Mouse (Mus musculus) megakaryocyte, embryonic 14.5 days (primary cell): ENCODE data around the gene Itln1.

Experiments used
- FLI1 ChIP-seq: IDR thresholded peaks from 2 replicates; pipeline ENCODE4 v1.6.1; 2012; ENCODE audit warnings: low read length, inconsistent platforms, mixed read lengths
- GATA1 ChIP-seq: IDR thresholded peaks from 3 replicates; pipeline ENCODE4 v1.6.1; 2012; ENCODE audit warnings: mixed read lengths, low read length, inconsistent platforms, borderline replicate concordance

DNA sequence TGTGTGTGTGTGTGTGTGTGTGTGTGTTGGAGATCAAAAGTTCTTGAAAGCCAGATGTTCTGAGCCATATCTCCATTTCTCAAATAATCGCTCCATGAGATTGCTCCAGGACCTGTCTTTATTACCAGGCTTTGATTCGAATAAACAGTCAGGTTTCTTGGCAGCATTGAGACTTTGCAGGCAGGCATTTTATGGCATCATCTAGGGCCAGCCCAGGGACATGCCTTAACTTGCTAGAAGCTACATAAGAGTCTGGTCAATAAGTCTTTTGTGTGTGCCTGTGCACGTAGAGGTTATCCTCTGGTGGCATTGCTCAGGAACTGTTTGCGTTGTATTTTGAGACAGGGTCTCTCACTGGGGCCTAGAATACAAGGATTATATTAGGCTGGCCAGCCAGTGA is 61.6 kb downstream of the Itln1 start:
- TF ChIP-seq FLI1 (no peak), GATA1 (no peak)
